1 mouse cellular context compared by ENCODE assay signal in genomic region chr17:53570361-53570875, GRCm38 (mm10).
TF ChIP-seq lines count a peak whose summit lies in the region.

No protein-coding gene starts in this region.

TF ChIP-seq in MEL, 35 proteins besides CTCF, POLR2A, EP300 and RAD21 (continued from another document):
- TF ChIP-seq MYC (IDR thresholded peaks at IDR 0.05; ENCODE audit: low read depth, low read length) = peak; percentile 74
- TF ChIP-seq JUND (IDR thresholded peaks at IDR 0.05; ENCODE audit: low read depth, low read length) = 0 out of 2 replicates have a peak, but pooled peaks have one; percentile 66
